Mouse (Mus musculus) intestine, embryonic 16.5 days (tissue): ENCODE results near the gene Sdhb. TPM values are rescaled to one million over a fixed set of nuclear protein-coding genes. Genes with fewer than 3 reads are reported as not detected.

Experiments
- ATAC-seq: fragments of 200-750 bp; cut with Nextera tagmentation; 2 replicates; pipeline ENCODE4 v1.8.0; 2017; ENCODE audit warnings: moderate TSS enrichment, moderate library complexity
- H3K27ac ChIP-seq: fragments of 300-500 bp; sonication (generic); 2 replicates; pipeline ENCODE4 v1.5.1; 2014; ENCODE audit warnings: mild to moderate bottlenecking, low read length
- H3K27me3 ChIP-seq: fragments of 300-500 bp; sonication (generic); replicated peaks from 2 replicates; pipeline ENCODE4 v1.6.1; 2014; ENCODE audit warnings: low read length, control low read depth, mixed read lengths; ENCODE audit not compliant: control insufficient read depth, insufficient read depth
- H3K36me3 ChIP-seq: fragments of 300-500 bp; sonication (generic); 2 replicates; pipeline ENCODE4 v1.6.1; 2014; ENCODE audit warnings: low read length, control low read depth; ENCODE audit not compliant: control insufficient read depth, insufficient read depth
- H3K4me1 ChIP-seq: fragments of 300-500 bp; sonication (generic); 2 replicates; pipeline ENCODE4 v1.6.1; 2014; ENCODE audit warnings: low read length, control low read depth, mixed read lengths; ENCODE audit not compliant: control insufficient read depth, insufficient read depth
- H3K4me2 ChIP-seq: fragments of 300-500 bp; sonication (generic); 2 replicates; pipeline ENCODE4 v1.6.1; 2014; ENCODE audit warnings: low read depth, low read length, control low read depth
- H3K4me3 ChIP-seq: fragments of 300-500 bp; sonication (generic); 2 replicates; pipeline ENCODE4 v1.5.1; 2014; ENCODE audit warnings: mild to moderate bottlenecking, low read length
- H3K9ac ChIP-seq: fragments of 300-500 bp; sonication (generic); 2 replicates; pipeline ENCODE4 v1.6.1; 2014; ENCODE audit warnings: low read depth, low read length
- H3K9me3 ChIP-seq: fragments of 300-500 bp; sonication (generic); 2 replicates; pipeline ENCODE4 v1.6.1; 2016; ENCODE audit warnings: low read length, control low read depth; ENCODE audit not compliant: control insufficient read depth
- WGBS: fragments of 180-500 bp; shearing (Covaris S2); extraction: QIAGEN DNeasy Blood & Tissue Kit; methylation state at CpG from one replicate; pipeline ENCODE4 v1.1.7; 2014; 5-methylcytosine and 5-hydroxymethylcytosine counted together
- polyA plus RNA-seq: library from polyadenylated mRNA; unstranded; fragments of >200 nt; fragmentation: Nextera tagmentation; extraction: Ambion mirVana; gene quantifications from 2 replicates; pipeline ENCODE4 v1.2.1, GENCODE M21; 2015

Gene Sdhb
- polyA plus RNA-seq, 1 experiment from 2014 or later: 671 TPM

DNA sequence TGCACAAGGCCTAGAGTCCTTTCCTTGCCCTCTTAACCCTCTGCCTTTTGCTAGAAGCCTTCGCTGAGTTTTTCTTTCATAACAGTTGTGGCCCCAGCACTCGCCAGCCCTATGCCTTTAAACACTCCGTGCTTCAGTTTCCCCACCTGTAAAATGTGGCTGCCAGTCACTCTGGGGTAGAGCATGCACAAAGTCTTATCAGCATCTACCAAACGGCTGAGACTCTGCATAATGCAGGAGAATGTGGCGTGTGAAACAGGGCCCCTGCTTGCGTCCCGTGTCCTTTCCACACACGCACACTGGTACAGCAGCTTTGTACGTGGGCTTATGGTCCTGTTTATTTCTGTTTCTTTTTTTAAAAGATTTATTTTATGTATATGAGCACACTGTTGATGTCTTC lies 35.8 kb downstream of the Sdhb start:
- Histone ChIP-seq H3K4me1 (no peaks in the 10 kb centered on the region), H3K36me3 (peaks cover 35% of the 10 kb centered on the region), H3K4me2 (no peak overlapping the region), H3K4me3 (no peak overlapping the region), H3K9me3 (no peaks in the 10 kb centered on the region), H3K9ac (no peak overlapping the region), H3K27me3 (no peaks in the 10 kb centered on the region), H3K27ac (no peak overlapping the region)
- 94% methylated on average over 9 of the region's 9 CpGs for WGBS
- ATAC-seq: no peak

DNA sequence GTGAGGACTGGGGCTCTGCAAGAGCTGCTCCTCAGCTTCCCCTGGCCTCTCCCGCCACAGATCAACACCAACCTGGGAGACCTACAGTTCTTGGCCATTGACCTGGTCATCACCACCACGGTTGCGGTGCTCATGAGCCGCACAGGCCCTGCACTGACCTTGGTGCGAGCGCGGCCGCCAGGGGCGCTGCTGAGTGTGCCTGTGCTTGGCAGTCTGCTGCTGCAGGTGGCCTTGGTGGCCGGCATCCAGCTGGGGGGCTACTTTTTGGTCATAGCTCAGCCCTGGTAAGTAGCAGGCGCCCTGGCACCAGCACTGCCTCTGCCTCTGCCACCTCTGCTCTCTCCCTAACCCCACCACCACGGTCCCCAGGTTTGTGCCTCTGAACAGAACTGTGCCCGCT lies 45.0 kb downstream of the Sdhb start:
- ATAC-seq: no peak
- Histone ChIP-seq H3K9me3 (no peaks in the 10 kb centered on the region), H3K4me3 (no peak overlapping the region), H3K36me3 (peaks cover 10% of the 10 kb centered on the region), H3K27ac (no peak overlapping the region), H3K27me3 (no peaks in the 10 kb centered on the region), H3K4me2 (no peak overlapping the region), H3K9ac (no peak overlapping the region), H3K4me1 (no peaks in the 10 kb centered on the region)
- 82% methylated on average over 13 of the region's 13 CpGs for WGBS

DNA sequence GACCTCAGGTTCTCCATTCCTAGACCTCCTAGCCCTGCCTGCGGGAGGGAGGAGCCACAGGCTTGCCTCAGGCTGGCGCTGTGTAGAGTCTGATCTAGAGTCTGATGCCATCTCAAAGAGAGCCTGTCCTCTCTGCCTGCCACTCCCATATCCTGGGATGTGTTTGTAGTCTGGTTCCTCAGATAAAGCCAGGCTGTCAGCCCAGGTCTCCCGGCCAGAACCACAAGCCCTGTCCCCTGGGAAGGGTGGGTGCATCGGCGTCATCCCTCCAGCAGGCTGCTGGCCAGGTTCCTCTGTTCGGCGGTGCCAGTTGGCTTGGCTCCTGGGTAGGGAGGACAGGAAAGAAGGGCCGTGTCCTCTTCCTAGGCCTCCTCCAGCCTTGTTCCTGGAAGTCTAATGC lies 47.0 kb downstream of the Sdhb start:
- no peak overlapping the region for H3K27ac ChIP-seq
- no peaks in the 10 kb centered on the region for H3K27me3 ChIP-seq
- 87% methylated on average over 8 of the region's 8 CpGs for WGBS
- H3K36me3 ChIP-seq: peaks cover 10% of the 10 kb centered on the region
- no peak overlapping the region for H3K4me3 ChIP-seq
- no peak for ATAC-seq
- no peak overlapping the region for H3K9ac ChIP-seq
- H3K4me2 ChIP-seq: no peak overlapping the region
- peaks cover 13% of the 10 kb centered on the region for H3K4me1 ChIP-seq
- no peaks in the 10 kb centered on the region for H3K9me3 ChIP-seq

DNA sequence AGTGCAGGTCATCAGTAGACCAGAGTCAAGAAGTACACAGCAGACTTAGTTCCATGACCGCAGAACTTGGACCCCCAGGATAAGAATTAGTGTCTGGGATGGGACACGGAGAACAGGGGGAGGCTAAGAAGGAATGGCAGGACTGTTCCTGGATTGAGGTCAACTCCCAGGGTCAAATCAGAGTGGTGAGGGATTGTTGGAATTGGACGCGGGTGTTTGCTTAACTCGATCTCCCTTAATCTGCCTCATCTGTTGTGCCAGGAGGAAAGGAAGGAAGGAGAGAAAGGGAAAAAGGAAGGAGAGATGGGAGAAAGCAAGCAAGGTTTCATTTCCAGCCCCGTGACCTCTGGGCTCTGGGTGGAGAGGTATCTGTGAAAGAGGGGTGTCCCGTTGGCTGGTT lies 49.1 kb downstream of the Sdhb start, which contains the start of gene Mfap2:
Gene Mfap2, plus strand, starts transcription at position 301 of the 400 bp plus-strand sequence.
- no peaks in the 10 kb centered on the region for H3K27me3 ChIP-seq
- H3K36me3 ChIP-seq: peaks cover 14% of the 10 kb centered on the region
- WGBS: 20% methylated on average over 7 of the region's 7 CpGs
- H3K4me3 ChIP-seq: peak within 1 kb of the TSS; percentile 56
- H3K9me3 ChIP-seq: no peaks in the 10 kb centered on the region
- H3K4me2 ChIP-seq: peak within 1 kb of the TSS; percentile 62
- peaks cover 13% of the 10 kb centered on the region for H3K4me1 ChIP-seq
- peak within 1 kb of the TSS; percentile 75 for H3K9ac ChIP-seq
- no peak for ATAC-seq
- H3K27ac ChIP-seq: peak within 1 kb of the TSS; percentile 74

DNA sequence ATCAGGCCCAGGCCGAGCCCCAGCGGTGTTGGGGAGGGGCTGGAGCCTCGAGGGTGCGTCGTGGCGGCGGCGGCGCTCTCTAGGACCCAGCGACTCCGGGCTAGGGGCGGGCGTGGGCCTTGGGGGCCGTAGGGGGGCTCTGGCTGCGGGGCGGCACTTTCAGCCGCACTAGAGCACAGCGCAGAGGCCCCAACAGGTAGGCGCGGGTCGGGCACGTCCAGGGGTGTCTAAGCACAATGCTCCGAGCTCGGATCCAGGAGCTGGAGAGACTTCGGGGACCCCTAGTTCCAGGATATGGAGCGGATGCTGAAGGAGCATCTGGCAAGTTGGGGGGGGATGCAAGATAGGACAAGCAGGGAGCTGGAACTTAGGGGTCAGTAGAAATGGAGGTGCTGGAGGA lies 49.5 kb downstream of the Sdhb start:
- Histone ChIP-seq H3K27me3 (no peaks in the 10 kb centered on the region), H3K9me3 (no peaks in the 10 kb centered on the region), H3K27ac (peak overlapping the region; percentile 74), H3K4me3 (peak overlapping the region; percentile 56), H3K36me3 (peaks cover 14% of the 10 kb centered on the region), H3K4me2 (peak overlapping the region; percentile 62), H3K9ac (peak overlapping the region; percentile 75), H3K4me1 (peaks cover 13% of the 10 kb centered on the region)
- peak; percentile 78 for ATAC-seq
- under 1% methylated on average over 26 of the region's 26 CpGs for WGBS

DNA sequence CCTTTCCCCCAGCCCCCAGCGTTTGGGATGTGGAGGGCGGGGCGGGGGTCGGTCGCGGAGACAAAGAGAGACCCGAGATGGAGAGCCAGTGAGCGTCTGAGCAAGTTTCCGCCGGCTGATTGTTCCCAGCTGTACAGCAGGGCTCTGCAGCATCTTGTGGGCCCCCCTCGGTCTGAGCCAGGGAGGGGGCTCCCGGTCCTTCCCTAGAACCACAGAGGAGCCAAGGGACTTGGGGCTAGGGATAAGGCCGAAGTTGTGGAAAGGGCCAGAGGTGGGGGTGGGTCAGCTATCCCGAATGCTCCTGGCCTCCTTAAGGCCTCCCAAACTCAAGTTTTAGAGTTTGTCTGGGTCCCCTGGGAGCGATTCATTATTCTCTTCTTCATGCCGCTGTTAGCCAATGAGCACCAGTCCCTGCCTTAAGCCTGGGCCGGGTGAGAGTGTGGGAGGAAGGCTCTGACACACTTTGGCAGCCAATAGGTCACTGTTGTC lies 50.0 kb downstream of the Sdhb start:
- H3K4me2 ChIP-seq: peak overlapping the region; percentile 62
- WGBS: 4% methylated on average over 17 of the region's 17 CpGs
- peaks cover 14% of the 10 kb centered on the region for H3K36me3 ChIP-seq
- peak overlapping the region; percentile 56 for H3K4me3 ChIP-seq
- no peaks in the 10 kb centered on the region for H3K9me3 ChIP-seq
- ATAC-seq: peak; percentile 56
- peak overlapping the region; percentile 75 for H3K9ac ChIP-seq
- H3K27ac ChIP-seq: peak overlapping the region; percentile 74
- peaks cover 13% of the 10 kb centered on the region for H3K4me1 ChIP-seq
- no peaks in the 10 kb centered on the region for H3K27me3 ChIP-seq

DNA sequence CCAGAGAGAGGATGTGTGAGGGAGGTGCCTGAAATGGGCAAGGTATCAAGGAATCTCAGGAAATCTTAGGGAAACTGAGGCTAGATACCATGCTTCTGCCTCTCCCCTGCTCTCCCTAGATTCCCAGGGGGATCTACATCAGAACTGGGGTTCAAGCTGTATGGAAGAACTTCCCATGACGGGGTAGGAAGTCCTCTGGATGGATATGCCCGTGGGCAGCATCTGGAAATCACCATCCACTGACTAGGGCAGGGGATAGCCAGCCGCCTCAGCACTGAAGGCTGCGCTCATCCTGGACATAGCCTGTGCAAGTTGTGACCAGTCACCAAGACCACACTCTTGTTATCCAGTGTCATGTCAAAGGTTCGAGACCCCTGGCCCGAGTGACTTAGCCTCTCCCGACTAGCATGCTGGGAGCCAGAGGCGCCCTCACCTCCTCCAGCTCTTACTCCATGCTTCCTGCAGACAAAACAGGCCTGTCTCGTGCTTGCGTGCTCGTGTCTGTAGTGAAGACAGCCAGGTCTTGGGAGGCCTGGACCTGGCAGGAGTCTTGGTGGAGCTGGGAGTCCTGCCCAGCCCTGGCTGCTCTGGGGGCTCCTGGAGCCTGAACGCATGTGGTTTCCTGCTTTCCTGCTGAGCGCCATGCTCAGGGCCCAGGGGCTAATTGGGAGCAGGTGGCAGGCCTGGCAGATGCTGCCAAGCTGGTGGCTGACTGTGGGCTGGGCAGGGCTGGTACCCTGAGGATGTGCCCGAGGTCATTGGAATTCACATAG lies 50.7 kb downstream of the Sdhb start:
- peak overlapping the region; percentile 56 for H3K4me3 ChIP-seq
- 47% methylated on average over 14 of the region's 14 CpGs for WGBS
- H3K36me3 ChIP-seq: peaks cover 9% of the 10 kb centered on the region
- H3K4me1 ChIP-seq: peaks cover 13% of the 10 kb centered on the region
- H3K4me2 ChIP-seq: peak overlapping the region; percentile 62
- ATAC-seq: peak; percentile 14; the same call in 1 of the 2 replicates
- no peaks in the 10 kb centered on the region for H3K27me3 ChIP-seq
- H3K9me3 ChIP-seq: no peaks in the 10 kb centered on the region
- peak overlapping the region; percentile 75 for H3K9ac ChIP-seq
- peak overlapping the region; percentile 74 for H3K27ac ChIP-seq

DNA sequence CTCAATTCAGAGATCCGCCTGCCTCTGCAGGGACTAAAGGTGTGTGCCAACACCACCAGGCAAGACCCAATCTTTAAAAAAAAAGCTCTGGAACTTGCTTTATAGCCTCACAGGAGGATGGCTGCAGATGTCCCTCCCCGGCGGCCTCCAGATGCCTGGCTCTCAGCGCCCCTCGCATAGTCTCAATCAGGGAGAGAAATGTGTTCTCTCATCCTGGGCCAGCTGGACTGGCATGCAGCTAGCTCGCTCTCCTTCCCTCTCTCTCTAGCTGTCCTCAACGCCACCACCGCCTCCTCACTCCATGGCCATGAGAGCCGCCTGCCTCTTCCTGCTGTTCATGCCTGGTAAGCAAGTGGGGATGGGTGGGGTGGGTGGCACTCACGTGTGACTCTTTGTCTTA lies 51.6 kb downstream of the Sdhb start:
- H3K9ac ChIP-seq: no peak overlapping the region; the same call in 1 of the 2 replicates
- H3K36me3 ChIP-seq: peaks cover 4% of the 10 kb centered on the region; the same call in 1 of the 2 replicates
- H3K27ac ChIP-seq: no peak overlapping the region
- no peaks in the 10 kb centered on the region for H3K9me3 ChIP-seq
- 72% methylated on average over 10 of the region's 10 CpGs for WGBS
- H3K4me1 ChIP-seq: peaks cover 13% of the 10 kb centered on the region
- H3K27me3 ChIP-seq: no peaks in the 10 kb centered on the region
- no peak for ATAC-seq
- peak overlapping the region; percentile 11; the same call in 1 of the 2 replicates for H3K4me3 ChIP-seq
- H3K4me2 ChIP-seq: 0 out of 2 replicates have a peak overlapping the region, but pooled peaks have one; percentile 62

DNA sequence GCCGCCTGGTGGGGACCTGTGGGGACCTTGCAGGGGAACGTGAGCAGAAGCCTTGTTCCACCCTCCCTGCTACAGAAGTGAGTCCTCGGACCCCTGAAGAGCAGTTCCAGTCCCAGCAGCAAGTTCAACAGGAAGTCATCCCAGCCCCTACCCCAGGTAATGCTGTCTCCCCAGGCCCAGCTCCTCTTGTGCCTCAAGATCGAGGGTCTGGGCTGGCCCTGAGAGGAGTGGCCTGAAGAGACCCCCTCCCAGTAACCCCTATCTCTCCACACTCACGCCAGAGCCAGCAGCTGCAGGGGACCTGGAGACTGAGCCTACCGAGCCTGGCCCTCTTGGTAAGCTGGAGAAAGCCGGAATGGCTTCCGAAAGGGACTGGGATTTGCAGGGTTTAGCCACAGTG lies 53.1 kb downstream of the Sdhb start:
- no peak for ATAC-seq
- Histone ChIP-seq H3K36me3 (peaks cover 4% of the 10 kb centered on the region; the same call in 1 of the 2 replicates), H3K27me3 (no peaks in the 10 kb centered on the region), H3K4me3 (no peak overlapping the region), H3K27ac (no peak overlapping the region), H3K9ac (no peak overlapping the region), H3K4me2 (no peak overlapping the region), H3K9me3 (no peaks in the 10 kb centered on the region), H3K4me1 (peaks cover 13% of the 10 kb centered on the region)
- 75% methylated on average over 8 of the region's 8 CpGs for WGBS
